Mouse (Mus musculus): ENCODE measurements around the gene Kif15. TPM values are rescaled to one million over a fixed set of nuclear protein-coding genes. Genes with fewer than 3 reads are reported as not detected.
A peak's percentile ranks its signal among the peaks of the same experiment; 100 is the strongest.

Kif15 gene
- polyA plus RNA-seq, 1 experiment, result 34.3 TPM

- Histone ChIP-seq H3K27ac (ENCODE audit: insufficient read depth, low read depth, low read length) (no peak overlapping the region), H3K4me1 (ENCODE audit: control insufficient read depth, insufficient read depth, low read length) (peaks cover 5% of the 10 kb centered on the region), H3K4me3 (ENCODE audit: insufficient read depth, low read length) (no peak overlapping the region)
- TF ChIP-seq POLR2A (IDR thresholded peaks at IDR 0.05; ENCODE audit: borderline replicate concordance, low read depth, low read length), result no peak
- no peak for TF ChIP-seq CTCF (IDR thresholded peaks at IDR 0.05; ENCODE audit: low read depth, low read length)
Measured at GRCm38 (mm10) chr9:123006071-123006470, 55.2 kb downstream of the Kif15 start.

GRCm38 (mm10) chr9:123020995-123021631 lies 70.3 kb downstream of the Kif15 start, which contains the start of gene Tmem42:
Gene Tmem42, plus strand, starts transcription at chr9:123021326.
- TF ChIP-seq CTCF (IDR thresholded peaks at IDR 0.05; ENCODE audit: low read depth, low read length) (no peak), POLR2A (IDR thresholded peaks at IDR 0.05; ENCODE audit: borderline replicate concordance, low read depth, low read length) (no peak)
- Histone ChIP-seq H3K4me3 (ENCODE audit: insufficient read depth, low read length) (peak within 1 kb of the TSS; percentile 84), H3K27ac (ENCODE audit: insufficient read depth, low read depth, low read length) (peak within 1 kb of the TSS; percentile 76), H3K4me1 (ENCODE audit: control insufficient read depth, insufficient read depth, low read length) (peaks cover 9% of the 10 kb centered on the region)

- Histone ChIP-seq H3K4me3 (ENCODE audit: insufficient read depth, low read length) (peak overlapping the region; percentile 62), H3K27ac (ENCODE audit: insufficient read depth, low read depth, low read length) (no peak overlapping the region), H3K4me1 (ENCODE audit: control insufficient read depth, insufficient read depth, low read length) (peaks cover 6% of the 10 kb centered on the region)
- TF ChIP-seq CTCF (IDR thresholded peaks at IDR 0.05; ENCODE audit: low read depth, low read length), result no peak
Measured at GRCm38 (mm10) chr9:123021636-123022379, 71.0 kb downstream of the Kif15 start.

- H3K27ac ChIP-seq (ENCODE audit: insufficient read depth, low read depth, low read length), result no peak overlapping the region
- H3K4me3 ChIP-seq (ENCODE audit: insufficient read depth, low read length), result no peak overlapping the region
Measured at GRCm38 (mm10) chr9:123024201-123024600, 73.4 kb downstream of the Kif15 start.

GRCm38 (mm10) chr9:123031496-123032246 lies 80.8 kb downstream of the Kif15 start:
- no peak overlapping the region for H3K4me3 ChIP-seq (ENCODE audit: insufficient read depth, low read length)
- TF ChIP-seq CTCF (IDR thresholded peaks at IDR 0.05; ENCODE audit: low read depth, low read length), result no peak
- no peak for TF ChIP-seq POLR2A (IDR thresholded peaks at IDR 0.05; ENCODE audit: borderline replicate concordance, low read depth, low read length)
- no peak overlapping the region for H3K27ac ChIP-seq (ENCODE audit: insufficient read depth, low read depth, low read length)
- no peaks in the 10 kb centered on the region for H3K4me1 ChIP-seq (ENCODE audit: control insufficient read depth, insufficient read depth, low read length)

More at GRCm38 (mm10) chr9:123024201-123024600, 73.4 kb downstream of the Kif15 start:
- no peak for TF ChIP-seq POLR2A (IDR thresholded peaks at IDR 0.05; ENCODE audit: borderline replicate concordance, low read depth, low read length)
- TF ChIP-seq CTCF (IDR thresholded peaks at IDR 0.05; ENCODE audit: low read depth, low read length), result no peak
- peaks cover 4% of the 10 kb centered on the region for H3K4me1 ChIP-seq (ENCODE audit: control insufficient read depth, insufficient read depth, low read length)

GRCm38 (mm10) chr9:123034426-123034825 lies 83.6 kb downstream of the Kif15 start, which contains the start of gene Tgm4:
Gene Tgm4, plus strand, starts transcription at chr9:123034726.
- no peaks in the 10 kb centered on the region for H3K4me1 ChIP-seq (ENCODE audit: control insufficient read depth, insufficient read depth, low read length)
- H3K27ac ChIP-seq (ENCODE audit: insufficient read depth, low read depth, low read length), result no peak within 1 kb of the TSS
- no peak within 1 kb of the TSS for H3K4me3 ChIP-seq (ENCODE audit: insufficient read depth, low read length)
- no peak for TF ChIP-seq POLR2A (IDR thresholded peaks at IDR 0.05; ENCODE audit: borderline replicate concordance, low read depth, low read length)
- no peak for TF ChIP-seq CTCF (IDR thresholded peaks at IDR 0.05; ENCODE audit: low read depth, low read length)

- no peak overlapping the region for H3K4me3 ChIP-seq (ENCODE audit: insufficient read depth, low read length)
- TF ChIP-seq POLR2A (IDR thresholded peaks at IDR 0.05; ENCODE audit: borderline replicate concordance, low read depth, low read length), result no peak
- no peak for TF ChIP-seq CTCF (IDR thresholded peaks at IDR 0.05; ENCODE audit: low read depth, low read length)
- H3K4me1 ChIP-seq (ENCODE audit: control insufficient read depth, insufficient read depth, low read length), result peaks cover 3% of the 10 kb centered on the region; the same call in 1 of the 2 replicates
Measured at GRCm38 (mm10) chr9:123047665-123048064, 96.8 kb downstream of the Kif15 start.

GRCm38 (mm10) chr9:123058724-123059292 lies 108.0 kb downstream of the Kif15 start:
- TF ChIP-seq POLR2A (IDR thresholded peaks at IDR 0.05; ENCODE audit: borderline replicate concordance, low read depth, low read length), result no peak
- TF ChIP-seq CTCF (IDR thresholded peaks at IDR 0.05; ENCODE audit: low read depth, low read length), result no peak
- peak overlapping the region; percentile 30; the same call in 1 of the 2 replicates for H3K27ac ChIP-seq (ENCODE audit: insufficient read depth, low read depth, low read length)
- no peak overlapping the region for H3K4me3 ChIP-seq (ENCODE audit: insufficient read depth, low read length)
- peaks cover 14% of the 10 kb centered on the region for H3K4me1 ChIP-seq (ENCODE audit: control insufficient read depth, insufficient read depth, low read length)

More at GRCm38 (mm10) chr9:123047665-123048064, 96.8 kb downstream of the Kif15 start:
- no peak overlapping the region for H3K27ac ChIP-seq (ENCODE audit: insufficient read depth, low read depth, low read length)

- no peak overlapping the region for H3K4me3 ChIP-seq (ENCODE audit: insufficient read depth, low read length)
- no peak overlapping the region for H3K27ac ChIP-seq (ENCODE audit: insufficient read depth, low read depth, low read length)
- no peak for TF ChIP-seq POLR2A (IDR thresholded peaks at IDR 0.05; ENCODE audit: borderline replicate concordance, low read depth, low read length)
- no peak for TF ChIP-seq CTCF (IDR thresholded peaks at IDR 0.05; ENCODE audit: low read depth, low read length)
- H3K4me1 ChIP-seq (ENCODE audit: control insufficient read depth, insufficient read depth, low read length), result peaks cover 14% of the 10 kb centered on the region
Measured at GRCm38 (mm10) chr9:123060172-123060571, 109.3 kb downstream of the Kif15 start.

Other genes with a start within 250 kb of the Kif15 start
- not detected in 2 replicates for gene Topaz1, start 203.7 kb upstream of the Kif15 start, polyA plus RNA-seq (2012; ENCODE audit: insufficient read depth, insufficient read length, missing spikeins)
- 3.2 and 3.3 TPM in 2 replicates for gene Tcaim, start 145.5 kb upstream of the Kif15 start, polyA plus RNA-seq (2012; ENCODE audit: insufficient read depth, insufficient read length, missing spikeins)
- not detected in 2 replicates for gene Gm35549, start 107.0 kb upstream of the Kif15 start, polyA plus RNA-seq (2012; ENCODE audit: insufficient read depth, insufficient read length, missing spikeins)
- 51.3 and 61.5 TPM in 2 replicates for gene Zfp445, start 85.0 kb upstream of the Kif15 start, polyA plus RNA-seq (2012; ENCODE audit: insufficient read depth, insufficient read length, missing spikeins)
- 1.3 and 1.4 TPM in 2 replicates for gene Zkscan7, start 65.4 kb upstream of the Kif15 start, polyA plus RNA-seq (2012; ENCODE audit: insufficient read depth, insufficient read length, missing spikeins)
- gene Zfp105, start 28.0 kb upstream of the Kif15 start, polyA plus RNA-seq (2012; ENCODE audit: insufficient read depth, insufficient read length, missing spikeins), result 1.7 and 1.9 TPM in 2 replicates
- 71.3 and 78.2 TPM in 2 replicates for gene 1110059G10Rik, start within 50 bp of the Kif15 start, polyA plus RNA-seq (2012; ENCODE audit: insufficient read depth, insufficient read length, missing spikeins)
- 4.9 and 5.5 TPM in 2 replicates for gene Tmem42, start 70.3 kb downstream of the Kif15 start, polyA plus RNA-seq (2012; ENCODE audit: insufficient read depth, insufficient read length, missing spikeins)
- gene Tgm4, start 83.7 kb downstream of the Kif15 start, polyA plus RNA-seq (2012; ENCODE audit: insufficient read depth, insufficient read length, missing spikeins), result not detected in 2 replicates
- 42.8 and 47.5 TPM in 2 replicates for gene Zdhhc3, start 162.2 kb downstream of the Kif15 start, polyA plus RNA-seq (2012; ENCODE audit: insufficient read depth, insufficient read length, missing spikeins)
- 24.4 and 25.1 TPM in 2 replicates for gene Exosc7, start 162.2 kb downstream of the Kif15 start, polyA plus RNA-seq (2012; ENCODE audit: insufficient read depth, insufficient read length, missing spikeins)
- gene Clec3b, start 199.9 kb downstream of the Kif15 start, polyA plus RNA-seq (2012; ENCODE audit: insufficient read depth, insufficient read length, missing spikeins), result not detected in 2 replicates